Mouse (Mus musculus): ENCODE data around the gene Hk1. TPM values are rescaled to one million over a fixed set of nuclear protein-coding genes. Genes with fewer than 3 reads are reported as not detected.

The Hk1 gene
- polyA plus RNA-seq, 1 experiment from 2014 or later = 11.1 TPM

GRCm38 (mm10) chr10:62334686-62335422 lies 44.9 kb downstream of the Hk1 start:
- Histone ChIP-seq H3K36me3 (ENCODE audit: control insufficient read depth, insufficient read depth) (no peaks in the 10 kb centered on the region), H3K9ac (ENCODE audit: low read depth, low read length) (no peak overlapping the region), H3K4me2 (replicated peaks; ENCODE audit: low read depth) (no peak overlapping the region), H3K4me1 (replicated peaks; ENCODE audit: control insufficient read depth, insufficient read depth, low read length) (no peaks in the 10 kb centered on the region), H3K27me3 (replicated peaks; ENCODE audit: control insufficient read depth, insufficient read depth, low read length) (0 out of 2 replicates have a peak, but pooled peaks cover 5% of the 10 kb centered on the region), H3K9me3 (ENCODE audit: control insufficient read depth) (no peaks in the 10 kb centered on the region), H3K4me3 (ENCODE audit: low read depth, low read length) (no peak overlapping the region), H3K27ac (ENCODE audit: low read depth, low read length) (no peak overlapping the region)
- WGBS = 67% methylated on average over 20 of the region's 20 CpGs
- no peak for ATAC-seq
- no peak for TF ChIP-seq CTCF (IDR thresholded peaks at IDR 0.05; ENCODE audit: low read depth)

- Histone ChIP-seq H3K9ac (ENCODE audit: low read depth, low read length) (no peak overlapping the region), H3K27me3 (replicated peaks; ENCODE audit: control insufficient read depth, insufficient read depth, low read length) (no peaks in the 10 kb centered on the region), H3K4me1 (replicated peaks; ENCODE audit: control insufficient read depth, insufficient read depth, low read length) (no peaks in the 10 kb centered on the region), H3K36me3 (ENCODE audit: control insufficient read depth, insufficient read depth) (no peaks in the 10 kb centered on the region), H3K27ac (ENCODE audit: low read depth, low read length) (no peak overlapping the region), H3K4me2 (replicated peaks; ENCODE audit: low read depth) (no peak overlapping the region), H3K9me3 (ENCODE audit: control insufficient read depth) (no peaks in the 10 kb centered on the region), H3K4me3 (ENCODE audit: low read depth, low read length) (no peak overlapping the region)
- TF ChIP-seq CTCF (IDR thresholded peaks at IDR 0.05; ENCODE audit: low read depth) = no peak
- no peak for ATAC-seq
- WGBS = 82% methylated on average over 14 of the region's 14 CpGs
These were observed 46.4 kb downstream of the Hk1 start for GRCm38 (mm10) chr10:62333269-62333668.

GRCm38 (mm10) chr10:62332514-62332913 lies 47.2 kb downstream of the Hk1 start:
- WGBS = 19% methylated on average over 7 of the region's 7 CpGs
- Histone ChIP-seq H3K27me3 (replicated peaks; ENCODE audit: control insufficient read depth, insufficient read depth, low read length) (no peaks in the 10 kb centered on the region), H3K9me3 (ENCODE audit: control insufficient read depth) (no peaks in the 10 kb centered on the region), H3K4me2 (replicated peaks; ENCODE audit: low read depth) (peak overlapping the region; percentile 41), H3K4me3 (ENCODE audit: low read depth, low read length) (no peak overlapping the region), H3K36me3 (ENCODE audit: control insufficient read depth, insufficient read depth) (no peaks in the 10 kb centered on the region), H3K9ac (ENCODE audit: low read depth, low read length) (no peak overlapping the region), H3K4me1 (replicated peaks; ENCODE audit: control insufficient read depth, insufficient read depth, low read length) (no peaks in the 10 kb centered on the region), H3K27ac (ENCODE audit: low read depth, low read length) (no peak overlapping the region)
- peak; percentile 70 for ATAC-seq
- TF ChIP-seq CTCF (IDR thresholded peaks at IDR 0.05; ENCODE audit: low read depth) = no peak

- H3K36me3 ChIP-seq (ENCODE audit: control insufficient read depth, insufficient read depth) = no peaks in the 10 kb centered on the region
- no peaks in the 10 kb centered on the region for H3K9me3 ChIP-seq (ENCODE audit: control insufficient read depth)
- no peak for TF ChIP-seq CTCF (IDR thresholded peaks at IDR 0.05; ENCODE audit: low read depth)
- WGBS = 81% methylated on average over 12 of the region's 12 CpGs
- no peak overlapping the region for H3K4me3 ChIP-seq (ENCODE audit: low read depth, low read length)
- H3K27me3 ChIP-seq (replicated peaks; ENCODE audit: control insufficient read depth, insufficient read depth, low read length) = no peaks in the 10 kb centered on the region
- no peaks in the 10 kb centered on the region for H3K4me1 ChIP-seq (replicated peaks; ENCODE audit: control insufficient read depth, insufficient read depth, low read length)
- H3K4me2 ChIP-seq (replicated peaks; ENCODE audit: low read depth) = no peak overlapping the region
- no peak overlapping the region for H3K9ac ChIP-seq (ENCODE audit: low read depth, low read length)
- no peak overlapping the region for H3K27ac ChIP-seq (ENCODE audit: low read depth, low read length)
- no peak for ATAC-seq
These were observed 47.9 kb downstream of the Hk1 start for GRCm38 (mm10) chr10:62331771-62332170.

GRCm38 (mm10) chr10:62331296-62331695 lies 48.4 kb downstream of the Hk1 start:
- Histone ChIP-seq H3K27ac (ENCODE audit: low read depth, low read length) (no peak overlapping the region), H3K4me3 (ENCODE audit: low read depth, low read length) (no peak overlapping the region), H3K36me3 (ENCODE audit: control insufficient read depth, insufficient read depth) (no peaks in the 10 kb centered on the region), H3K9ac (ENCODE audit: low read depth, low read length) (no peak overlapping the region), H3K4me1 (replicated peaks; ENCODE audit: control insufficient read depth, insufficient read depth, low read length) (no peaks in the 10 kb centered on the region), H3K27me3 (replicated peaks; ENCODE audit: control insufficient read depth, insufficient read depth, low read length) (no peaks in the 10 kb centered on the region), H3K4me2 (replicated peaks; ENCODE audit: low read depth) (no peak overlapping the region), H3K9me3 (ENCODE audit: control insufficient read depth) (no peaks in the 10 kb centered on the region)
- TF ChIP-seq CTCF (IDR thresholded peaks at IDR 0.05; ENCODE audit: low read depth) = no peak
- ATAC-seq = no peak
- 96% methylated on average over 8 of the region's 9 CpGs for WGBS

GRCm38 (mm10) chr10:62329846-62330245 lies 49.9 kb downstream of the Hk1 start:
- 0 out of 2 replicates have a peak, but pooled peaks have one; percentile 1 for ATAC-seq
- Histone ChIP-seq H3K4me2 (replicated peaks; ENCODE audit: low read depth) (no peak overlapping the region), H3K9me3 (ENCODE audit: control insufficient read depth) (no peaks in the 10 kb centered on the region), H3K9ac (ENCODE audit: low read depth, low read length) (no peak overlapping the region), H3K27me3 (replicated peaks; ENCODE audit: control insufficient read depth, insufficient read depth, low read length) (no peaks in the 10 kb centered on the region), H3K27ac (ENCODE audit: low read depth, low read length) (0 out of 2 replicates have a peak overlapping the region, but pooled peaks have one; percentile 15), H3K36me3 (ENCODE audit: control insufficient read depth, insufficient read depth) (no peaks in the 10 kb centered on the region), H3K4me1 (replicated peaks; ENCODE audit: control insufficient read depth, insufficient read depth, low read length) (no peaks in the 10 kb centered on the region), H3K4me3 (ENCODE audit: low read depth, low read length) (no peak overlapping the region)
- TF ChIP-seq CTCF (IDR thresholded peaks at IDR 0.05; ENCODE audit: low read depth) = no peak
- WGBS = 64% methylated on average over 7 of the region's 7 CpGs
